Mouse (Mus musculus) CH12.LX (cell line): ENCODE measurements around the gene Ctrb1. TPM values are rescaled to one million over a fixed set of nuclear protein-coding genes. Genes with fewer than 3 reads are reported as not detected.

Experiments
- DNase-seq: peaks from one replicate; pipeline ENCODE4 v3.0.0-alpha.2; 2013; ENCODE audit errors: extremely low read depth
- H3K27ac ChIP-seq: 2 replicates; pipeline ENCODE4 v1.5.1; 2012; ENCODE audit warnings: low read depth, mild to moderate bottlenecking, control low read depth, moderate library complexity; ENCODE audit not compliant: insufficient read depth
- H3K27me3 ChIP-seq: replicated peaks from 2 replicates; pipeline ENCODE3; 2012; ENCODE audit warnings: inconsistent platforms
- H3K36me3 ChIP-seq, 2 experiments: replicated peaks in 1 of 2; 2 replicates each; pipeline versions ENCODE3 to v1.6.1; 2012; ENCODE audit warnings: inconsistent platforms in 1 of 2, low read length in 1 of 2, mild to moderate bottlenecking in 1 of 2, mixed read lengths in 1 of 2, moderate library complexity in 1 of 2; ENCODE audit not compliant: control insufficient read depth in 1 of 2, insufficient read depth in 1 of 2
- H3K4me1 ChIP-seq, 2 experiments: 2 replicates each; pipeline ENCODE4 v1.6.1; 2012; ENCODE audit warnings: inconsistent platforms in 1 of 2, moderate library complexity in 1 of 2; ENCODE audit not compliant: insufficient read depth in 2 of 2, control insufficient read depth in 1 of 2
- H3K4me2 ChIP-seq: 2 replicates; pipeline ENCODE4 v1.6.1; 2012; ENCODE audit warnings: low read depth, mild to moderate bottlenecking, control low read depth; ENCODE audit not compliant: poor library complexity, insufficient read depth, severe bottlenecking
- H3K4me3 ChIP-seq, 3 experiments: fragments of 150-350 bp in 1 of 3; sonication (generic) in 1 of 3; replicated peaks in 1 of 3; 2 replicates each; pipeline versions ENCODE3 to v1.5.1; 2011 to 2012; ENCODE audit warnings: low read depth in 2 of 3, low read length in 2 of 3, mild to moderate bottlenecking in 2 of 3, moderate library complexity in 2 of 3, control low read depth in 1 of 3, improper control_type of control experiment in 1 of 3, inconsistent platforms in 1 of 3, mixed read lengths in 1 of 3; ENCODE audit not compliant: poor library complexity in 1 of 3
- H3K79me2 ChIP-seq: replicated peaks from 2 replicates; pipeline ENCODE4 v1.6.1; 2012; ENCODE audit warnings: mild to moderate bottlenecking, moderate library complexity; ENCODE audit not compliant: control insufficient read depth, poor library complexity, insufficient read depth, severe bottlenecking; ENCODE audit errors: extremely low read depth
- H3K9ac ChIP-seq: 2 replicates; pipeline ENCODE4 v1.6.1; 2012; ENCODE audit warnings: low read depth, mild to moderate bottlenecking, control low read depth, moderate library complexity; ENCODE audit not compliant: insufficient read depth
- H3K9me3 ChIP-seq: replicated peaks from 2 replicates; pipeline ENCODE3; 2012; ENCODE audit warnings: low read length, inconsistent platforms, mixed read lengths
- CHD1 ChIP-seq: IDR thresholded peaks from 2 replicates; pipeline ENCODE4 v1.6.1; 2012; ENCODE audit warnings: low read depth, low read length, improper control_type of control experiment, inconsistent platforms
- CHD2 ChIP-seq: IDR thresholded peaks from 2 replicates; pipeline ENCODE4 v1.6.1; 2011; ENCODE audit warnings: low read length, improper control_type of control experiment
- CTCF ChIP-seq, 2 experiments: IDR thresholded peaks in 1 of 2; conservative IDR thresholded peaks in 1 of 2; 2 replicates each; pipeline ENCODE4 v1.5.1; 2011 to 2012; ENCODE audit warnings: low read depth in 2 of 2, low read length in 2 of 2, improper control_type of control experiment in 1 of 2, inconsistent platforms in 1 of 2, mild to moderate bottlenecking in 1 of 2, moderate library complexity in 1 of 2
- ELF1 ChIP-seq: IDR thresholded peaks from 2 replicates; pipeline ENCODE4 v1.6.1; 2014; ENCODE audit warnings: low read depth, mild to moderate bottlenecking, inconsistent platforms, low read length, improper control_type of control experiment
- IRF4 ChIP-seq: IDR thresholded peaks from 2 replicates; pipeline ENCODE4 v1.6.1; 2014; ENCODE audit warnings: low read depth, mild to moderate bottlenecking, inconsistent platforms, low read length, improper control_type of control experiment
- MAX ChIP-seq: IDR thresholded peaks from 2 replicates; pipeline ENCODE4 v1.6.1; 2011; ENCODE audit warnings: low read length, improper control_type of control experiment
- MAZ ChIP-seq: IDR thresholded peaks from 2 replicates; pipeline ENCODE4 v1.6.1; 2012; ENCODE audit warnings: low read depth, mild to moderate bottlenecking, inconsistent platforms, low read length, improper control_type of control experiment, moderate library complexity
- MEF2A ChIP-seq: IDR thresholded peaks from 2 replicates; pipeline ENCODE4 v1.6.1; 2014; ENCODE audit warnings: low read depth, mild to moderate bottlenecking, inconsistent platforms, low read length, improper control_type of control experiment, borderline replicate concordance
- MXI1 ChIP-seq: IDR thresholded peaks from 2 replicates; pipeline ENCODE4 v1.6.1; 2011; ENCODE audit warnings: mild to moderate bottlenecking, low read depth, low read length, improper control_type of control experiment
- MYC ChIP-seq: IDR thresholded peaks from 2 replicates; pipeline ENCODE4 v1.6.1; 2011; ENCODE audit warnings: low read depth, mild to moderate bottlenecking, improper control_type of control experiment, low read length
- NELFE ChIP-seq: IDR thresholded peaks from 2 replicates; pipeline ENCODE4 v1.6.1; 2011; ENCODE audit warnings: low read depth, low read length, improper control_type of control experiment
- NRF1 ChIP-seq: IDR thresholded peaks from 2 replicates; pipeline ENCODE4 v1.6.1; 2014; ENCODE audit warnings: low read depth, mild to moderate bottlenecking, inconsistent platforms, low read length, improper control_type of control experiment, moderate library complexity
- PAX5 ChIP-seq: IDR thresholded peaks from 2 replicates; pipeline ENCODE4 v1.6.1; 2012; ENCODE audit warnings: low read length, inconsistent platforms, mixed read lengths
- RAD21 ChIP-seq: IDR thresholded peaks from 2 replicates; pipeline ENCODE4 v1.6.1; 2011; ENCODE audit warnings: low read depth, mild to moderate bottlenecking, low read length, improper control_type of control experiment, moderate library complexity
- RCOR1 ChIP-seq: conservative IDR thresholded peaks from 2 replicates; pipeline ENCODE4 v1.6.1; 2012; ENCODE audit warnings: low read depth, mild to moderate bottlenecking, inconsistent platforms, low read length, improper control_type of control experiment
- TBP ChIP-seq: conservative IDR thresholded peaks from 2 replicates; pipeline ENCODE4 v1.6.1; 2011; ENCODE audit warnings: low read depth, low read length, improper control_type of control experiment
- USF1 ChIP-seq: IDR thresholded peaks from 2 replicates; pipeline ENCODE4 v1.6.1; 2014; ENCODE audit warnings: low read depth, mild to moderate bottlenecking, inconsistent platforms, low read length, improper control_type of control experiment
- ZKSCAN1 ChIP-seq: IDR thresholded peaks from 2 replicates; pipeline ENCODE4 v1.6.1; 2012; ENCODE audit warnings: low read depth, inconsistent platforms, low read length, improper control_type of control experiment, borderline replicate concordance
- ZMIZ1 ChIP-seq: IDR thresholded peaks from 2 replicates; pipeline ENCODE4 v1.6.1; 2012; ENCODE audit warnings: low read depth, mild to moderate bottlenecking, inconsistent platforms, low read length, improper control_type of control experiment
- dilution Hi-C: fragments of 300-500 bp; cut with MboI; formaldehyde crosslinking; loops from 2 replicates; pipeline ENCODE4 v1.14.3; 2020; ENCODE audit warnings: low sequenced_read_pairs; ENCODE audit not compliant: extremely low pct_unique_long_range_greater_than_20kb, extremely low pct_ligation_motif_present
- in situ Hi-C: fragments of 300-500 bp; cut with MboI; formaldehyde crosslinking; loops from 3 replicates; pipeline ENCODE4 v1.14.3; 2019; ENCODE audit warnings: low sequenced_read_pairs, low pct_ligation_motif_present, low pct_unique_long_range_greater_than_20kb, mixed read lengths
- polyA plus RNA-seq: library from polyadenylated mRNA; unstranded; fragments of >175 nt; gene quantifications from 2 replicates; pipeline ENCODE4 v1.2.1, GENCODE M21; 2012; ENCODE audit warnings: low read depth; ENCODE audit not compliant: insufficient read length
- total RNA-seq, 2 experiments: library from RNA; depleted of rRNA; stranded (reverse); fragments of 300-350 nt in 1 of 2; fragments of >200 nt in 1 of 2; gene quantifications; 2 replicates each; pipeline ENCODE4 v1.2.3; 2012 to 2014

Ctrb1 gene
- total and polyA plus RNA-seq, 3 experiments: not detected

DNA sequence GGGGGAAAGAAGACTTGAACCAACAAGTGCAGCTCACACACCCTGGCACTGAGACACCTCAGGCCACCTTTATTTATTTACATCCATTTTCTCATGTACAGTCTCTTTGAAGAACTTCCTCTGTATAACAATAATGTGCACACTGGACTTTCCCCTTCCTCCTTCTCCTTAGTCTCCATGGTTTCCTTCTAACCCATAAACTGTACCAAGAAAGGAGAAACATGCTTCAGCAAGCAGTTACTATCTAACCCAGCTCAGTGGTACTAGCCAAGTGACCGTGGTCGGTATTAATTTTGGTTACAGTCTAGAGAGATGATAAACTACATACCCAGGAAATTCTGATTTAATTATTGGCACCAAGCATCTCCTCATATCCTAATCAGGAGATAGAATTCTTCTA is 37.3 kb downstream of the Ctrb1 start:
- DNase-seq: no peak
- H3K36me3 ChIP-seq: peaks cover 0 to 2% of the 10 kb centered on the region in 2 experiments
- in situ Hi-C loops (no loop called here), dilution Hi-C loops (no loop called here)
- no peak for TF ChIP-seq CHD2
- H3K4me1 ChIP-seq: peaks cover 0 to 42% of the 10 kb centered on the region in 2 experiments; a peak in 3 of 4 replicates
- H3K4me3 ChIP-seq: no peak overlapping the region
- no peak overlapping the region for H3K4me2 ChIP-seq
- no peak overlapping the region for H3K27ac ChIP-seq
- H3K79me2 ChIP-seq: no peaks in the 10 kb centered on the region; the same call in none of the 2 replicates
- H3K9ac ChIP-seq: no peak overlapping the region
- H3K27me3 ChIP-seq: no peaks in the 10 kb centered on the region
- H3K9me3 ChIP-seq: no peaks in the 10 kb centered on the region

DNA sequence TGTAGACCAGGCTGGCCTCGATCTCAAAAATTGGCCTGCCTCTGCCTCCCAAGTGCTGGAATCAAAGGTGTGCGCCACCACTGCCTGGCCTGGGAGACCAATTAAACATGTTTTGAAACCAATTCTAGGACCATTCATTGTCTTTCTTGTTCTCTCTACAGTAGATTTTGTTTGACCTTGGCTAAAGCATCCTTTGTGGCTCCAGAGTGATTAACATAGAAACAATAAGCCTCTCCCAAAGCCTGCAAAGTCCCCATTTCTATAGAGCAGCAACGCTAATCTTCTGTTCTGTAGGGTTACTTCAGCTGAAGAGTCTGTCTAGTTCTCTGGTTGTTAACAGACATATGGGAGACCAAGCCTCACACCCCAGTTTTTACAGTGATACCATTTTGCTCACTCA is 40.2 kb downstream of the Ctrb1 start:
- H3K4me1 ChIP-seq: peaks cover 0 to 33% of the 10 kb centered on the region in 2 experiments; a peak in 3 of 4 replicates
- no peaks in the 10 kb centered on the region for H3K9me3 ChIP-seq
- peaks cover 6% of the 10 kb centered on the region for H3K79me2 ChIP-seq
- TF ChIP-seq PAX5 (no peak), NRF1 (no peak), MXI1 (no peak), ZKSCAN1 (no peak), TBP (no peak), RAD21 (no peak), NELFE (no peak), MEF2A (no peak), MYC (no peak), CHD1 (no peak), RCOR1 (no peak), MAX (no peak), IRF4 (no peak), USF1 (no peak), CTCF (conservative IDR thresholded peaks at IDR 0.05 in 1 of 2, IDR thresholded peaks at IDR 0.05 in 1 of 2; ENCODE audit: low read depth in 2 of 2, low read length in 2 of 2) (no peak), ELF1 (no peak), ZMIZ1 (no peak), MAZ (no peak)
- H3K4me2 ChIP-seq: no peak overlapping the region
- no peak overlapping the region for H3K9ac ChIP-seq
- in situ Hi-C loops: no loop called here
- peaks cover 0 to 6% of the 10 kb centered on the region in 2 experiments for H3K36me3 ChIP-seq
- H3K4me3 ChIP-seq: no peak overlapping the region
- dilution Hi-C loops: no loop called here
- no peaks in the 10 kb centered on the region for H3K27me3 ChIP-seq
- no peak for DNase-seq
- no peak overlapping the region for H3K27ac ChIP-seq
